Mouse (Mus musculus): ENCODE data around the gene Rtn4rl2. TPM values are rescaled to one million over a fixed set of nuclear protein-coding genes. Genes with fewer than 3 reads are reported as not detected.
"Not testable (repeated sequence)": the region's sequence is repeated elsewhere in the genome, so short reads cannot be mapped to it uniquely, and the experiment has no call there.

Rtn4rl2 gene
- 1 to 10 TPM in 1 of 2 experiments, under 1 TPM in 1; 0.79 to 2.4 TPM for total RNA-seq (2021)
- long read RNA-seq, experiment 1, partial matches to known transcripts: 0 of 1 reads
- long read RNA-seq, experiment 1, other reads (novel, unspliced or antisense): 1 of 1 reads
- long read RNA-seq, experiment 2: 0 reads

- peak in 1 of 2 experiments; percentile 14 for DNase-seq
Measured at GRCm38 (mm10) chr2:84886234-84886731, at the start of gene Rtn4rl2. Gene Rtn4rl2, minus strand, starts transcription at chr2:84886710.

- no peak for DNase-seq
Measured at GRCm38 (mm10) chr2:84935065-84935464, 48.6 kb upstream of the Rtn4rl2 start.

- DNase-seq: no peak
Measured at GRCm38 (mm10) chr2:84934649-84935007, 48.1 kb upstream of the Rtn4rl2 start.

GRCm38 (mm10) chr2:84933992-84934648, 47.6 kb upstream of the Rtn4rl2 start:
- DNase-seq: no peak

GRCm38 (mm10) chr2:84930186-84930585, 43.7 kb upstream of the Rtn4rl2 start:
- DNase-seq: no peak

- no peak for DNase-seq
Measured at GRCm38 (mm10) chr2:84919601-84920108, 33.1 kb upstream of the Rtn4rl2 start.

GRCm38 (mm10) chr2:84918188-84918587, 31.7 kb upstream of the Rtn4rl2 start:
- DNase-seq: no peak

GRCm38 (mm10) chr2:84916548-84917320, 30.2 kb upstream of the Rtn4rl2 start:
- DNase-seq: peak; percentile 42 to 67

GRCm38 (mm10) chr2:84915330-84915729, 28.8 kb upstream of the Rtn4rl2 start:
- no peak for DNase-seq

- no peak for DNase-seq
Measured at GRCm38 (mm10) chr2:84913881-84914280, 27.4 kb upstream of the Rtn4rl2 start.

- no peak for DNase-seq
Measured at GRCm38 (mm10) chr2:84912722-84913121, 26.2 kb upstream of the Rtn4rl2 start.

GRCm38 (mm10) chr2:84896686-84897085, 10.2 kb upstream of the Rtn4rl2 start:
- not testable (repeated sequence) for DNase-seq

- no peak for DNase-seq
Measured at GRCm38 (mm10) chr2:84895495-84896198, 9.1 kb upstream of the Rtn4rl2 start.

- DNase-seq: no peak
Measured at GRCm38 (mm10) chr2:84893359-84893758, 6.8 kb upstream of the Rtn4rl2 start.

- DNase-seq: peak; percentile 83 to 86
Measured at GRCm38 (mm10) chr2:84890045-84890340, 3.5 kb upstream of the Rtn4rl2 start.

- no peak for DNase-seq
Measured at GRCm38 (mm10) chr2:84889316-84890044, 3.0 kb upstream of the Rtn4rl2 start.

- DNase-seq: peak; percentile 81 to 87
Measured at GRCm38 (mm10) chr2:84888657-84889315, 2.3 kb upstream of the Rtn4rl2 start.

GRCm38 (mm10) chr2:84887411-84888271, 1.1 kb upstream of the Rtn4rl2 start:
- DNase-seq: peak; percentile 33 to 49

- peak; percentile 35 to 44 for DNase-seq
Measured at GRCm38 (mm10) chr2:84886821-84887281, 341 bp upstream of the Rtn4rl2 start.

All from adrenal gland, postnatal 36 days (tissue).